Mouse (Mus musculus): ENCODE data around the gene Notch1. TPM values are rescaled to one million over a fixed set of nuclear protein-coding genes. Genes with fewer than 3 reads are reported as not detected.

Gene Notch1
- total RNA-seq, 2 experiments from 2014 or later: 7.0 to 9.2 TPM

DNA sequence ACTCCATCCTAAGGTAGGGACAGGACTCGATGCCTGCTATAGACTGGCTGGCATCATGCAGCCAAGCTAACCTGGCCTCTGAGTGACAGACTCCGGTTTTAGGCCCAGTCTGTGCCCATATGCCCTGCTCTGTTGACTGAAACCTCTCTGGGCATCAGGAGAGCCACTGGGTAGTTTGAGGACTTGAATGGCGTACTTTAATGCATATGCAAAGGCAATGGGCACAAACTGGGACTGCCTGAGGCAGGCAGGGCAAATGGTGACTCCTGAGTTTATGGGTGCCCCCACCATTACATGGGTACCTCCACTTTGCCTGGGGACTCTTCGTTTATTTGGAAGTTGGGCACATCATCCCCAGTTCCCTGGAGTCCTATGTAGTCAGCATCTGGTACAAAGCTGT, 69.8 kb downstream of the Notch1 start:
- no peak for DNase-seq

DNA sequence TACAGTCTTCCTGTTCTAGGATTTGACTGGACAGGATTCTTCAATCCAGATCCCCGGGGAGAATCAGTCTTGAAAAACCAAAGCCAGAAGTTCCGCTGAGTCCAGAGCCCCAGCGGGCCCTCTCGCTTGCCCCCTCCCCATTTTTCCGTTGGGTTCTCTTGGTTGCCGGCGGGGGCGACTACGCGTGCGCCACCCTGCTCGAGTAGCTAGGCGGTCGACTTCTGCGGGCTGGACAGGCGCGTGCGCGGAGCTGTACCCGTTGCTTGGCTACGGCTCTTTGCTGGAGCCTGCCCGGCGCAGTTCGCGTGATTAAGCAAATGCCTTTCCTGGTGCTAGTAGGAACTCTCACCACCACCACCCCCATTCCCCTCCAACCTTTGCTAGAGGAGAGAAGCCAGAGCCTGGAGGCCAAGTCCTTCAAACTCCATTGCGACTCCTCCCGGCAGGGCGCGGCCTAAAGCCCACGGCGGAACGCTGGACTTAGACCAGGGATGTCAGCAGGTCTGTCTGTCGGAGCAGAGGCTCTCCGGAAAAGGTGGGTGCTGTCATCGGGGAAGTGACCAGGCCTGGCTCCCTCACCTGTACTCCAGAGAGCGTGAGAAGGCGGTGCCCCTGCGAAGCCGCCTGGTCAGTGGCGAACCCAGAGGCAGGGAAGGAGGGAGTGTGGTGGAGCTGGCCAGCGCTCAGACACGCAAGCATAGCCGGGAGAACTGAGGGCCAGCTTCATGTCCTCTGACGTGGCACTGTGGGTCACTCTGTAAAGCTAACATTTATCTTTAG, 70.6 kb downstream of the Notch1 start:
- peak; percentile 93 for DNase-seq

DNA sequence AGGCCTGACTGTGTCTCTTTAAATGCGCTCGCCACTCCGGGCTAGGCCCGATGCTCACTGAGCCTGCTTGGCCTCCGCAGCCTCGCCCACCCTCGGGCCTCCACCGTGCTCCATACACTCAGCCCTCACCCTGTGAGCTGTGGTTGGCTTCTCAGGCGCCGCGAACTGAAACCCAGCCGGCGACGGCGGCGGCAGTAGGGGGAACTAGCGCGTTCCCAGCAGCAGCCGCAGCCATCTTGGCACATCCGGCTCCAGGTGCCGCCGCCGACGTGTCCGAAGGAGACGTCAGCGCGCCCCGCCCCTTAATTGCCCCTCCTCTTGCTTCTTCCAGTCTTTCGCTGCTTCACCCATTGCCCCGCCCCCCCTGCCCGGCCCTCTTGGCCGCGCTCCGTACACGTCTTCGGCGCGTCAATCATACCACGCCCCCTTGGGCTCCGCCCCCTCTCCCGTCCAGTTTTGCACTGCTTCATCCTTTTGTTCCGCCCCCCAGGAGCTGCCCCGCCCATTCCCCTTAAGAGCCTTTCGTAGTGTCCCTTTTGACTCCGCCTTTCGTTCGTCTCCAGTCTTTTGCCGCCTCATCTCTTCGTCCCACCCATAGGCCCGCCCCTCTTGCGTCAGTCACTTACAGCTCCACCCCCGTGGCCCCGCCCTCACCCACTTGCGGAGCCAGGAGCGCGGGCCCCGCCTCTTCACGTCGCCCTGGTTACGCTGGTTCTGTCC, 71.4 kb downstream of the Notch1 start, which contains the start of gene Sec16a:
Gene Sec16a (minus strand): TSS at position 271 of the 720 bp plus-strand sequence.
- DNase-seq: peak; percentile 100

DNA sequence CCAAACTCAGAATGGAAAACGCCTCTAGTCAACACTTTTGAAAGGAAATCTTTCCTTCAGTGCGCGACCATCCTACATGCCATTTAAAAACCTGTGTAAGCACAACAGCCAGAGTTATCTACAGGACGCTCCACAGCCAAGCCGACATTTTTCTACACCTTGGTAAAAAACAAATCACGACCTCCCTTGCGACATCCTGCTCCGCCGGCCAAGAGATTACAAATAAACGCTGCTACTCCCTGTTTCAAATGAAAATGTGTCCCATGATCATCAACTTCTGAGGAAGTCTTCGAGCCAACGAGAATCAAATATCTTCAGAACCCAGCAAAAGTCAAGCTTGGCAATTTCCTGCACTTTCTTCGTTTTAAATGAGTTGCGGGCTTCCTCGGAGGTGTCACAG, 72.1 kb downstream of the Notch1 start:
- no peak for DNase-seq

DNA sequence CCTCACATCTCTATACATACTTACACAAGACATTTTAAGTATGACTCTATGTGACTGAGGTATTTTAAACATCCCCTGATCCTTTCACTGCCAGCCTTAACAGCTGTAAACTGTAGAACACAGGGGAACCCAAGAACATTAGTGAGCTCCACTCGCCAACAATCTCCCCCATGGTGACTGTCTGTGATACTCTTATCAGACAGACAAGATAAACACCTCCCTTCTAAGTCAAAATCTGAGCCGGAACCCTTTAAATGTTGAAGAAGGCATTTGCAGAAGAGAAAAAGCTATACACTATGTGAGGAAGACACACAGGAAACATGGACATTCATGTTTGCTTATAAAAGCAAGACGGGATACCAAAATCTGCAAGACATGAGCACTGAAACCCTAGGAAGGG, 72.6 kb downstream of the Notch1 start:
- no peak for DNase-seq

DNA sequence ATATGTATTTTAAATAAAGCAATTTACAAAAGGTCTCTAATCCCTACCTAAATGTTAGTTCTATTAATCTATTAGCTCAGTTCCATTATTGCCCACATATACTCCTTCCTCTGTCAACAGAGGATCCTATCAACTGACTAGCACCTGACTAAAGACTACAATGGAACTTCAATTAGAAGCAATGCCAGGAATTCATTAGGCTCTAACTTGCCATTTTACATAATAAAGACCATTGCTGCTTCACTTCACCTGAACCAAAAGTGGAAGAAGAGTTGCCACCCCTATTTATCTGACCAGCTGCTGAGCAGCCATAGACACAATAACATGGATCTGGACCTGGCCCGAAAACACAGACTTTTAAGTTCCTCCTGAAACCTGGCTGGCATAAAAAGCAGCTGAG, 73.6 kb downstream of the Notch1 start:
- no peak for DNase-seq

DNA sequence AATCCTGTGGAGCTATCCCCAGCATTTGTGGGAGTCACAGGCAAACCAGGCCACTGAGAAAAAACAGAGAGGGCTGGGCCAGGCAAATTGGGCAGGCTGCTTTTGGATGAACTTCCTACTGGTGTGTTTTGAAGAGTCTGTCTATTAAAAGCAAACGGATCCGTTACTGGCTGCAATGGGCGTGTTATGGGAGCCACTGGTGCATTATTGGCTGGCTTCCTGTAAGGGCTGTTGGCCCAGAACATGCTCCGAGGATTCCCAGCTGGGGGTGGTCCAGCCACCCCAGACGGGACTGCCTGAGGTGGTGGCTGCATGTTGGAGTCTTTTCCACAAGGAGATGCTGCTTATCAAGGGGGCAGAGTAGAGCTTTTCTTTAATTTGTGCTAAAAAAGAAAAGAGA, 74.8 kb downstream of the Notch1 start:
- peak; percentile 78 for DNase-seq

DNA sequence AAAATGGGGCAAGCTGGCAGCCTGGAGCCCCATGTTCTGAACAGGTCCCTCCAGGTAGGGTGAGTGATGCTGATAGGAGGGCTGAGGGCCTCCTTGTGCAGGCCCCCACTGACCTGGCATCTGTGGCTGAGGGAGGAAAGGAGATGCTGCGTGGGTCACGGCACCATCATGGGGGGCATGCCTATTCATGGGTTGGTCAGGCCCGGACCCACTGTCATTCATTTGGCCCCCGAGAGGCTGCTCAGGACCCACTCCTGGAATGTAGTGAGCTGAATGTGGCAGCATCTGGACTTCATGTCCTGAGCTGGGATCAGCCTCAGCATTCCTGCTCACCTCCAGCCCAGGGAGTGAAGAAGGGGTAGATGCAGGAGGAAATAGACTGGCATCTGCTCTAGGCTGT, 75.2 kb downstream of the Notch1 start:
- DNase-seq: no peak

DNA sequence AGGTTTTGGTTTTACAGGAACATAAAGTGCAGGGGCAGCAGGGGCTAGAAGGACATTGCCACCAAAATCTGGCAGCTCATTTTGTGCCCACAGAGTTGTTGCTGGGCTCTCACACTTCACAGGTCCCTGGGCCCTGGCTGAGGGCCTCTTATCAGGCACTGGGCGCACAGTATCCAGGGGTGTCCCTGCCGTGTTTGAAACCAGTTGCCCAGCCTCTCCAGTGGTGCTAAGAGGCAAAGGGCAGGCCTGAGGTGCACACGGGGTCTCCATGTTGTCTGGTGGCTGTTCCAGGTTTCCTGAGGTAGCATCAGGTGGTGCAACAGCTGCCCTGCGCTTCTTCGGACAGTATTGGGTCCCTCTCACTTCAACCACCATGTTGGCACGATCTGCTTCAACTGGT, 76.8 kb downstream of the Notch1 start:
- no peak for DNase-seq

DNA sequence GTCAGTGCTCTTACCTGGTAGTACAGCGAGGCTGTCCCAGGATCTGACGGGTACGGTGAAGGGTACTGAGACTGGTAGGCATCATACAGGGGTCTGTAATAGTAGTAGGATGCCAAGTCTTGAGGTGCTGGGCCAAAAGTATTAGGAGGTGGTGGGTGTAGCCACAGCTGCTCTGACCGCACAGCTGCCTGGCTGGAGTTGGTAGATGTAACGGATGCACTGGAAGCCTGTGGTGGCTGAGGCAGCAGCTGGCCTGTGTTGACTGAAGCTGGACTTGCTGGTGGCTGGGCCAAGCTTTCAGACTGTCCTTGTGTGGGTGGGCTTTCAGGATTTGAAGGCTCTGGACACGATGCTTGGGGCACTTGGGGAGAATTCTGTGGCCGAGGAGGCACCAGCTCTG, 78.1 kb downstream of the Notch1 start:
- DNase-seq: no peak

DNA sequence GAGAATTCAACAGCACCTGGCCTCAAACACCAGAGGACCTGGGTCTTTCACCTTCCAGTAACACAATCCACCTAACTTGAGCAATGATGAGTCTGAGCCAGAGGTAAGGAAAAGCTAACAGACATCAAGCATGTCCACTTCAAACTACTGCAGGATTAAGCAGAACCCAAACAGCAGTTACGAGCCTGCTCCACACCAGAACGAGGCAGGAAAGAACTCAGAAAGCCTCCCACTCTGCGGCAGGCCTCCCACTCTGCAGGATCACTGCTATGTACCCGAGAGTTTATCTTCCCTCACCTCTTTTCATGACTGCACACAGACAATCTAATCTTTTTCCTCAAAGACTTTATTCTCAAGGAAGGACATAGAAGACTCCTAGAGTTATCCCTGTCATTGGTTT, 79.2 kb downstream of the Notch1 start:
- DNase-seq: no peak

DNA sequence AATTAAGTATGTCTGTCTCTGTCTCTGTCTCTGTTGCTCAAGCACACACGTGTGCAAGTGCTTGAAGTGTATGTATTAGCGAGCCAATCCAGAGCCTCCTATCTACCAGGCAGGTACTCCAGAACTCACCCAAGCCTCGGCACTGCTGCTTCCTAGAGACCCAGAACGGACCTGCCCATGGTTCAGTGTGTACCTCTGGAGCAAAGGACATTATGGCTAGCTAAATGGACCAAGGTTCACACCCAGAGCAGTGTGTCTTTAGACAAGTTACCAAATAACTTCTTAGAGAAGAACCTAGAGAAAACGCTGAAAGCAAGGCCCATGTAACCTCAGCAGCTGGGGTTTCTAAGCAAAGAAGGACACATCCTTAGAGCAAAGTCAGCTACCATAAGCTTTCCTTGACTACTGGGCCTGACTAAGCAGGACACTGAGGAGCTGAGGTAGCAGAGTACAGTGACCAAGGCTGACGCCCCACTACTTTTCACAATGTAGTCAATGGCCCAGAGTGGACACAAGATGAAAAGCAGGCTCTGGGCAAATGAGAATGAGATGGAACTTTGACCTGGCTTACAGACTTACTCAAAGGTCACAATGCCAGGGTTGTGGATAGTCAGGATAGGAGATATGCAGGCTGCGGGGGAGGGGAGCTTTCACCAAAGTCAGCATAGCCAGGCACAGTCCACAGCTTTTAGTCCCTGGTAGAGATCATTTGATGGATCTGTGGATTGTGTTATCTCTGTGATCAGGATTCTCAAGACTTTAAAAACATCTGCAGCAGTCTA, 81.5 kb downstream of the Notch1 start:
- DNase-seq: no peak

DNA sequence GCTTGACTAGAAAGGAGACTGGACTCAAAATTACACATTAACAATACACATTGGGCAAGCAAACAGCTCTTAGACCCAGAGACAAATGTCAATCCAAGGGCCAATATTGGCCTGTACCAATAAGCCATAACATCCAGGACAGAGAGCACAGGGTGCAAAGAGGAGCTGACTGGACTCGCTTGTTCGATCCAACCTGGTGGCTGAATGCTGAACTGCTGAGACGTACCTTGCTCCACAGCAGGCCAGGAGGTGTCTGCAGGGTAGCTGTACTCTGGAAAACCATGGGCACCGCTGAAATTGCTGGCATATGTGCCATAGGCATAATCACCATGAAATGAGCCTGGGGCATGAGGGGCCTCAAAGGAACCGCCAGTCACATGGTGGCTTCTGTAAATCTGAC, 86.6 kb downstream of the Notch1 start:
- no peak for DNase-seq

DNA sequence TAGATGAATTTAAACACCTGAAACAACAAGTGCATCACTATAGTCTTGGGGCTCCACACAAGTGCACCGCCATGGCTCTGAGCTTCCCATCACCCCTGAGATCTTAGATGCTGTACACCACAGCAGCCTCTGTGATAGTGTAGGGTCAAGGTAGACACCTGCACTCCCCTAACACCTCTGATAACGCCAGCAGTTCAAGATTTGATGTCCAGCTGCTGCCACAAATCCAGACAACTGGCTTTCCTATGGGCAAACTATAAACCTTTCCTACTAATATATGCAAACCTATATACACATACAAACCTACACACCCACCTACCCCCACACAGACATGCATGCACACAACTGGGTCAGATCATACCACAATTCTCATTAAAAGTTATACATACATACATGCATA, 91.9 kb downstream of the Notch1 start:
- DNase-seq: no peak

DNA sequence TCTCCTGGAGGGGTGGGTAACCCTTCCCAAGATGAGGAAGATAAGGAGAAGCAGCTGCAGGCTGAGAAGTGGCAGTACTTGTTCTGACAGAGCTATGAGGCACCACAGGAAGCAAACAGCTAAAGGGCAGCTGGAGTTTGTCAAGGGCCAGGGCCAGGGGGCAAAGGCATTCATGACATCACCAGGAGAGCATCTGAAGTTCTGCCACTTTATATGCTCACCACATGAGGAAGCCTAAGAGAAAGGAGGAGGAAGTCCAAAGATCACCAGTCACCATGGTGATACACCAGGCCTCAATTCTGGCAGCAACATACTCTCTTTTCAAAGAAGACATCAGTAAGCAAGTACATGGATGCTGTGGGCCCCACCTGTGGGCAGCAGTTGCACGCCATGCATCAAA, 93.4 kb downstream of the Notch1 start:
- DNase-seq: no peak

DNA sequence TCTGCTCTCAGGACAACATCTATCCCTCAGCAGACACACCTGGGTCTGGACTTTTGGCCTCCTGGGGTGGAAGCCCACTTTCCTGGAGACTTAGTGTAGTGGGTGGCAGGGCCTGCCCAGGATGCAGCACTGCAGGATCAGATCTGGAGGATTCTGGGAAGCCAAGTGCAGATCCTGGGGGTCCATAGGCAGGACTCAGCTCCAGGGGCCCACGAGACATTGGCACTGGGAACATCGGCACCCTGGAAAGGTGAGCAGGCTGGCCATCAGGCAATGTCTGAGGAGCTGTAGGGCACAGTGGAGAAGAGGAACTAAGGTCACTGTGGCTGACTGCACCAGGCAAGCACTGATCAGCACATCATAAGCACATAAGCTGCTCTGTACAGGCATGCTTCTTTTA, 94.5 kb downstream of the Notch1 start:
- DNase-seq: no peak

DNA sequence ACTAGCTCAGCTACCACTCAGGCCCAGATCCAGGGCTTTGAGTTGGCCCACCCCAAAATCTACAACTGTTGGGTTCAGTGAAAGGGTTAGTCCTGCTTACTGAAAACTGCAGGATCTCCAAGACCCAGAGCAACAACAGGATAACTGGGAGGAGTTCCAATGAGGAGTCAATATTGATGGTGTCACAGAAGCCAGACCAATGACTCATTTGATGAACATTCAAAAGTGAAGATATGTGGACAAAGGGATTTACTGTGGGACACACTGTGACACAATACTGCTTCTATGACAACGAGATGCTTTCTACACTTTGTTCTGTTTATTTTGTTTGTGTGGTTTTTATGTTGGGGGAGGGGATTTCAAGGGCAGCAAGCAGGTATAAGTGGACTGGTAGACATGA, 98.3 kb downstream of the Notch1 start:
- DNase-seq: no peak

DNA sequence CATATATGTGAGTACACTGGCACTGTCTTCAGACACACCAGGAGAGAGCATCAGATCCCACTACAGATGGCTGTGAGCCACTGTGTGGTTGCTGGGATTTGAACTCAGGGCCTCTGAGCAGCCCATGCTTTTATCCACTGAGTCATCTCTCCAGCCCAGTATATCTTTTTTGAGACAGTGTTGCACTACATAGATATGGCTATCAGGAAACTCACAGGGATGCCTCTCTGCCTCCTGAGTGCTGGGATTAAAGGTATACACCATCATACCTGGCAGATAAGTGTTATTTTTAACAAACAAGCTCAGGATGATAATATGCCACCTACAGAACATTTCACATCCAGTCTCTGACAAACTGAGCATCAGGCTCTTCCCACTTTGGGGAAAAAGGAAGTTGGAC, 99.4 kb downstream of the Notch1 start:
- no peak for DNase-seq

DNA sequence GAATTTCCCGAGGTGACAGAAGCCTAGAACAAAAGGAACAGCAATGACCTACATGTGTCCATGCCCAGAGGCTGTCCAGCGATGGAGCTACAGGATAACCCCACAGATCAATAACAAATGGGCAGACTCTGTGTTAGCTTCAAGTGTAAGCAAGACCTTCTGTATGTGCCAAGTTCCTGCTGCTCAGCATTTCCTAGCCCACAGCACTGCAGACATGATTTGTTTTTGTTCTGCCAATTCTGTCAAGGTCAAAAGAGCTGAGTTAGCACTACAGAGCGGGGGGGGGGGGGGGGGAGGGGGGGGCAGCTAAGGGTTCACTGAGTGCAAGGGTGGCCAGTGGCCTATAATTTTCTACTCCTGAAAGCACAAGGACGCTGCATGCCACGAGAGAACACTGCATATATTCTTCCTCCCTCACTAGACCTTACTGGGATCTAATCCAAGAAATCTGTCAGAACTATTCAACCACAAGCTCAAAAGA, 105.5 kb downstream of the Notch1 start:
- no peak for DNase-seq

DNA sequence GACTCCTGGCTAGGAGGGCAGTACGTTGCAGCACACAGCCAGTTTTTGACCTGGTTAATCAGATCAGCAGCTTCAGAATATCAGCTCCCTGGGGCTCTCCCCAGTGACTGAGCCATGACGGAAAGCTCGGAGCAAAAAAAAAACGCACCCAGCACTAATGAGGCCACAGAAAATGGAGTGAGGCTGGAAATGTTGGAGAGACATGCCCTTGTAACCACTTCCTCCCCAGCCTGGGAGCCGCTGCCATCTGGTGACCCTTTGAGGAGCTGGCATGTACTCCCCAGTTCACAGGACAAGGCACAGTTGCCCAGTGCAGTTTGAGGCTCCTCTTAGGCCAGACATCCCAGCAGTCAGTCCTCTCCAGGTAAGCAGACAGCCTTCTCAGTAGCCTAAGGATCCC, 106.4 kb downstream of the Notch1 start:
- DNase-seq: no peak

DNA sequence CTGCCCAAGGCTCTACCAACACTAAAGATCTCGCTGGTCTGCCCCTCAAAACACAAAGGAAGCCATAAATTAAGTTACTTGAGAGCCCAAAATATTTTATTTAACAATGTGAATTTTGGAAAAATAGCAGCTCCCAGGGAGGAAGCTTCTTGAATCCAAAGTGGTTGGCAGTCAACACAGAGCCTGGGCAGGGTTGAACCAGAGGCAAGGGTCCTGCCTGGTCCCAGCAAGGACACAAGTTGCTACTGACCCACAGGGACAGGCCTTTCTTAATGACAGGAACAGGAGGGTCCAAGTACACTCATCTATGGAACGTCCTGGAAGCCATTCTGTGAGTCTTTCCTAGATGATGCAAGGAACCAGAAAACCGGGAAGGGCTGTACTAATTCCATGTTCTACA, 107.1 kb downstream of the Notch1 start:
- DNase-seq: no peak

DNA sequence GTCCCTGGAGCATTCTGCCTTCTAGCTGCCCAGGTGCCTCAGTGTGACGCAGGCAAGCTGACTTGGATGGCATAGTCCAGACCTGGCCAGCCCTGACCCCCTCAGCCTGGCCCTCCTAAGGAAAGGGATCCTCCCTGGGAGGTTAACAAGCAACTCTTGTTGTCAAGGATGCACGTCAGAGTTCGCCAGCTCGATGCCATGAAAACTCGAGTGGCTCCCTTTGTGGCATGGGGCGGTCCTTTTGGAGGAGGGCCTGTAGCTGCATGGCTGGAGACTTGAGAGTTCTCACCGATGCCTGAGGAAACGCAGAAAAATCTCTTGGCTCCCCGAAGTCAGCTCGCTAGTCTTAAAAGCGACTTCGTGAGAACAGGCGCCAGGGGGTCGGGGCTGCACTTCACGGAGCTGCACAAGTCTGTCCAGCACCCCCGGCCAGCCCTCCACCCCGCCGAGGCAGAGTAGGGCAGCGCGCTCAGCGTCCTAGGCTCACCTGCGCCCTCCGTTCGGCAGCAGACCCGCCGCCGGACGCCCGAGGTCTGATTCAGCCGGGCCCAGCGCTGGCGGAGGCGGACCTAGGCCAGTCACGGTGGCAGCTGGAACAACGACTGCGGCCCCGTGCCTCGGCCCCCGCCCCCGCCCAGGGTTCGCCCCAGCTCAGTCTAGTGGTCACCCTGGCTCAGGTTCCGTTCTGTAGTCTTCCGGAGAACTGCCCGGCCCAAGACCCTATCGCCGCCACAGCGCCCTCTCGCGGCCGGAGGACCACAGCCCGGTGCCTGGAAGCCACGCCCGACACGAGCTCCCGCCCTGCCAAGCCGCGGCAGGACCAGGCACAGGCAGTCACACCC, 107.7 kb downstream of the Notch1 start, which contains the start of gene Inpp5e:
Gene Inpp5e (minus strand): TSS at position 689 of the 842 bp plus-strand sequence.
- DNase-seq: peak; percentile 94

Measured in gastrocnemius, postnatal 25 days (tissue).